Mouse (Mus musculus) spleen, postnatal 4 days (tissue): ENCODE measurements around the gene Gm136.
"Not testable (repeated sequence)": the region's sequence is repeated elsewhere in the genome, so short reads cannot be mapped to it uniquely, and the experiment has no call there.

Source experiments
- DNase-seq, 2 experiments: peaks; one replicate each; pipeline ENCODE4 v3.0.0; 2022; ENCODE audit warnings: low spot score in 2 of 2

Gm136 gene

DNA sequence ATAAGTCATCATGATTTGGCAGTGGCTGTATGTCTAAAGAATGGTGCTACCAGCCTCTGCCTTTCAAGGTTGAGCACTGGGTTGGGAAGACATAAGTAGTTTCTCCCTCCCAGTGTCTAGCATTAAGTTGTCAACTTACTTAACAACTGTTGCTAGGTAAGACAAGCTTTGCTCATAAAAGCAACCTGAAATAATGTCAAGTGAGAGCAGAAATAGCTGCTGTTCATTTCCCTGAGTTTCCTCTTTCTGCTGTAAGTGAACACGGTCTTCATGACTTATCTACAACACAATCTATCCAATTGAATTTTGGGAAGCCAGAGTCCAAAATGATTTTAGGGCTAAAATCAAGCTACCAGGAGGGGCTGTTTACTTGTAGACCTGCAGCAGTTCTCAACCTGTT lies at the start of gene Gm136:
TSS of gene Gm136 (minus strand) at position 101 of the 400 bp plus-strand sequence.
- no peak for DNase-seq

DNA sequence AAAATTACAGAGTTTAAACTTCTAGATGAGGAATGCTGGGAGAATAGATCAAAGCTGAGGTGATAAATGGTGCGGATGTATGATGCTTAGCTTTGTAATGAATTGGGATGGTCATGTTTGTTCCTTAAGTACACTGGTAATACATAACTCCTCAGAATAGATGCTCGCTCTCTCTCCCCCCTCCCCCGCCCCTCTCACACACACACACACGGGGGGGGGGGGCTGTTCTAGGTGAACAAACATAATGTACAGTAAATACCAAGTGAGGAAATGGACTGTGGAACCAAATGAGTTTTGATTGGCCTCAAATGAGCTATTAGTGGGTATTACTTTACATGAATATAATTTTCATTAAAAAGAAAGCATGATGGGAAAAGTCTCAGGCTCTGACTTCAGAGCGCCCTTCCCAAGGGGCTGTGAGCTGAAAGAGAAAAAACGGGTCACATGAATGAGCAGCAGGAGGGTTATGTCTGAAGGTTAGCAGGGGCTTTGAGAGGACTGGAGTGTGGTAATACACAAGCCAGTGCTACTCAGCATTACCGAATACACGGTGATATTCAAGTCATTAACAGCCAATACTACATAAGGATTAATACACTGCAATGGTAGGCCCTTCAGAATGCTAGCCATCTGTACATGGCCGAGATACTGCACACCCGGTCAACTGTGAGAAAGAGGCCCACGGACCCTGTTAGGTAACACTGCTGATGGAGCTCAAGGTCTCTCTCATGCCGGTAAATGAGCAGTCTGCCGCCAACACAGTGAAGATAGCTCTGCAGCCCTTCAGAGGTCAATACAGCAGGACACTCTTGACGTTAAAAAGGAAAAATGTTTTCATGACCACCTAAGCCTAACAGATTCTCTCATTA lies 45.3 kb upstream of the Gm136 start:
- no peak for DNase-seq

DNA sequence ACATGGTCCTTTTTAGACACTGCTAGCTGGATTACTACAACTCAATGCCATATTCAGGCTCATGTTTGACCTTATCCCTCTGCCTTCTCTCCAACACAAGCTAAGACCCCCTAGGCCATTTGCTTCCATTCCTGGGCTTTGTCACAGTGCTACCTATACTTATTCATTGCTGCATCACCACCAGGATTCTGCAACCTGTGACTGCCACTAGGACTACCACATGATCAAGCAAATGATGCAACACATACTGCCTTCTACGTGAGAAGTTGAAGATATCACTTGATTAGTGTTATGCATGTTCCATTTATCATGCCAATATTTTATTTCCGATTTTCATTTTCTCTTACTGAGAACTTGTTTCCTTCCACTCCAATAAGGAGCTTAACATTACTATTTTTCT lies 41.9 kb upstream of the Gm136 start:
- no peak for DNase-seq

DNA sequence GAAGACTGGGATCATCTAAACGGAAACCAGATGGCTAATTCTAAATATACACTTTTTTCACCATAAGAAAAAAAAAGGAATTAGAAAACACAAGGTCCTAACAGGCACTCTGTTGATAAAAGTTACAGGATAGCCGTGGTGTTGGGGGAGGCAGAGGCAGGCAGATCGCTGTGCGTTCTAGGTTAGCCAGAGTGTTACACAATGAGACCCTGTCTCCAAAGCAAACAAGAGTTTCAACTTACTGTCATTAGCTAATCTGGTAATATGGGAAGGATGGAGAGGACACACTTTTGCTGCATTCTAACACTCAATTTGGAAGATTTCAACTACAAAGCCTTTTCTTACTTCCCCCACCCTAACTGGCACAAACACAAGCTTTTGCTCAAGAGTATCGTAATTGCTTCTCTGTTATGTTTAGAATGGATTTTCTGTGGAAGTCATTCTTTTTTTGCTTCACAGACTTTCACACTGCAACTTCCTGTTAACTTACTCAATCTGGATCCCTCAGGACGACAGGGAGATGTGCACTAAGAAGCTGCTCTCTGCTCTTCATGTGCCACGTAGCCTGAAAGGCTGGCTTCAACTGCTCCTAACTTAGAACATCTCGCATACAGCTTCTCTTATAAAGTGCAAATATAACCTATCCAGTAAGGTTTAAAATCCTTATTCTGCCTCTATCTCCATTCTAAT lies 41.4 kb upstream of the Gm136 start:
- no peak for DNase-seq

DNA sequence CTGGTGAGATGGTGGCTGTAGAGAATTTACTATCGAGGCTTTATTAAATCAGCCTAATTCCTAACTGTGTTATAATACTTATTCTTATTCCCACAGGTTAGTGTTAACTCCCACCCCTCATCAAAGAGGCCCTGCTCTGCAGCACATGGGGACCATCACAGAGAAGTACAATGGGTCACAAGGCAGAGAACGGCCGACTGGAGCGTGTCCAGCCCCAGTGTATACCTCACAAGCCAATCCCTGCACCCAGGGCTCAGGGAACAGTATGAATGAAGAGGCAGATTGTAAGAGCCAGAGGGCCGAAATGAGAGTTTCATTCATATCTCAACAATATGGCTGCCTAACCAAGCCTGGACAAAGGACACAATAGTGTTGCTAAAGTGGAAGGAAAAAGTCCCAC lies 40.2 kb upstream of the Gm136 start:
- no peak for DNase-seq

DNA sequence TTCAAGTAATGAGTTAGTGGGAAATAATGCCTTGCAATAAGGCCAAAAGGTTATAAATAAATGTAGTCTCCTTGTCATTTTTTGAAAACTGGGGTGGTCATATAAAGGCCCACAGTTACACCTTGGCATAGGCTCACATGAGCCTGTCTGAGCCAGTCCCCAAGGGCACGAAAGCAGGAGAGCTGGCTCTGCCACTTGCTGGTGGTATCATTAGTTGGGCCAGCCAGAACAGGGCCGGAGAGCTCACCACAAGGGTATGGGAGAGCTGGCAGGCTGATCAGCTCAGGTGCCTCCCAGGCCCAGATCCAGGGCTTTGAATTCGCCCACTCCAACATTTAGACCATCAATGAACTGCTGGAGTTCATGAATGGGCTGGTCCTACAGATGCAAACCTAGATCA lies 30.4 kb upstream of the Gm136 start:
- DNase-seq, result no peak

DNA sequence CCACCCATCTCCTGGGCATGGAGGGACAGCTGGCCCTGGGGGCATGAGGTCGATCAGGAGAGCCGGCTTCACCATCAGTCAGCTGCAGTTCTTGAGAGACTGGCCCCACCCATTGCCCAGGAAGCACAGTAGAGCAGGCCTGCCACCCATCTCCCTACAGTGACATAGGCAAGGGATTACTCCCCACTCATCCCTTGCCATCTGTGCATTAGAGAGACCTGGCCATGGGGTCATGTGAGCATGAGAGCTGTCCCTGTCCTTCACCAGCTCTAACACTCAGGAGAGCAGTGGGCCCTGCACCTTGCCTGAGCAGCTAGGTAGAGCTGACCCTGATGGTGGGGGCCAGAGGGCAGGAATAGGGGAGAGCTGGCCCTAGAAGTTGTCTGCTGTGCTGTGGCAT lies 29.6 kb upstream of the Gm136 start:
- no peak for DNase-seq

DNA sequence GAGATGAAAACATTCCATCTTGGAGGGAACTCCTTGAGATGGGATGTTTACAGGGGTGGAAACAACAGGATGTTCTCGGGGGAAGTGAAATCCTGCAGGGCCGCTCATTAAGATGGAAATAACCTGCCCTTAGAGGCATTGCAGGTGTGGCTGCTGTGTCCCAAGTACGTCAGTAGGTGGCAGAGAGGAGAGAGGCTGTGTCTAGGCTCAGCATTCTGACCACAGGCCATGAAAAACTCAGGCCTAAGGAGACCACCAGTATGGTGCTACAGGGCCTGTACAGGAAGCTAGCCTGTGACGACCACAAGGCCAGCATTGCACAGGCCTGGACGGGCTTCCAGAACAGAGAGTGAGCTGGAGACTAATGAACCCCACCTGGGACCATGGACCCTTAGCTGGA lies 28.8 kb upstream of the Gm136 start:
- peak in 1 of 2 experiments; percentile 61 for DNase-seq

DNA sequence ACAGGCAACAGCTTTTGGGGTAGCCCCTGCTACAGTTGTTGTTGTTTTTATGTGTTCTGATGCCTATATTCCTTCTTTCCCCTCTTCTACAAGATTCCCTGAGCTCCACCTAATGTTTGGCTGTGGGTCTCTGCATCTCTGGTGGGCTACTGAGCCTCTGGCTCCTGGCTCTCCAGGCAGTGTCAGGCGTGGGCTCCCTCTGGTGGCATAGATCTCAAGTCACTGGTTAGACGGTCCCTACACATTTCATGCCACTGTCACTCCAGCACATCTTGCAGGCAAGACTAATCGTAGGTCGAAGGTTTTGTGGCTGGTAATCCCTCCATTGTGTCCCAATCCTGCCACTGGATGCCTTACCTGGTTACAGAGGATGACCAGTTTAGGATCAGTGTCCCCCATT lies 26.7 kb upstream of the Gm136 start:
- DNase-seq, result no peak

DNA sequence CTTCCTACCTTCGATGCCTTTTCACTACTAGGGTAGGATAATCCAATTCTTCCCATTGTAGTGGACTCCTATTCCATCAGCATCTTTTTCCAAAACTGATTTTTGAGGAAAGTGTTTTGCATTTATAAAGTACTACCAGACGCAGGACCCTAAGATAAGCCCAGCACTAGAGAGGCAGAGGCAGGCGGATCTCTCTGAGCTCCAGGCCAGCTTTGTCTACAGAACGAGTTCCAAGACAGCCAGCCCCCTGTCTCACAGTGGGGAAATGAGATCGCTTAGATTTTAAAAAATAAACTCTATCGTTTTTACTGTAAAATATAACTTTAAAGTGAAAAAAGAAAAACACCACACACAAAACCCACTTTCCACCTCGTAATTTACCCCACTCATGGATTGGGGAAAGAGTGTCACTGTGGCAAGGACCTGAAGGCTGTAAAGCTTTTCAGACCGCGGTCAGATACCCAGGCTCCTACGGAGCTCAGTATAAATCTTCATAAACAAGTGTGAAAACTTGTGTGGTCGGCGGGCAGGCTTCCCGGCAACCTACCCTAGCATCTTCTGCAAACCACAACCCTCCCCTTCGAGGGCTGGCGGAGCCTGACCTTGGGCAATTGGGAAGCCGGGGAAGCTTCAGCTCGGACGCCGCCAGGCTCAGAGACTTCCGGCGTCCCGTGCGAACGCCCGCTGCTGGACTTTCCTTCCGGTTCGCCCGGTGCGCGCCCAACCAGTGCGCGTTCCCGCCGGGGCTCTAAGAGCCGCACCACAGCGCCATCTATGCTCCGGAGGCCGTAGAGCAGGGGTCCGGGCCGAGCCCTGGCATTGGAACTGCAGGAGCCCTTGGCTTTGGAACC lies 21.8 kb upstream of the Gm136 start, which contains the start of gene Smim8:
TSS of gene Smim8 (minus strand) at position 747 of the 851 bp plus-strand sequence.
- peak; percentile 91 to 98 for DNase-seq

DNA sequence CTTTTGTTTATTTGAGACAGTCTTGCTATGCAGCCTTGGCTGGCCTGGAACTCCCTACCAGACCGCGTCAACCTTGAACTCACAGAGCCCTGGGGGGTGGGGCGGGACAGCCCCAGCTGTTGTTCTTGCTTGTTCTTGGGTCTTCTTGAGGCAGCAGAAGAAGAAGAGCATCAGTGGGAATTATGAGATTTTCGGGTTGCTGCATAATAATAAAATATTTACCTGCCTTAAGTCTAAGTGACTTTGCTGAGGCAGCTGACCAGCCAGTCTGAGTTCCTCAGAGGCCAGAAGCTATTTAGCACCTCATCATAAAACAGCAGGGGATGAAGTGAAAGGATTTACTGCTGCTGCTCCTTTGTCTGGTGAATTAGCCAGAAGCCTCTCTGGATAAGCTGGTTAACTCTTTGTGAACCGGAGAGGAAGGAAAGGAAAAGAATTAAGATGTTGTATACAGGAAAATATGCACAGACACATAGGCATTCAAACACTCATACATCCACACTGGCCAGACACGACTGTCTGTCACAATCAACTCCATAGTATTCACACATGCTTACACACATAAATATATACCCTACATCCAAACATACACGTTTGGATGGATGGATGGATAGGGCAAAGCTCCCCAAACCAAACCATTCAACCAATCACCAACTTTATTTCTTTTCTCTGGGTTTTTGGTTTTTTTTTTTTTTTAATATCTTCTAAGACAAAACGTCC lies 15.7 kb upstream of the Gm136 start:
- no peak for DNase-seq

DNA sequence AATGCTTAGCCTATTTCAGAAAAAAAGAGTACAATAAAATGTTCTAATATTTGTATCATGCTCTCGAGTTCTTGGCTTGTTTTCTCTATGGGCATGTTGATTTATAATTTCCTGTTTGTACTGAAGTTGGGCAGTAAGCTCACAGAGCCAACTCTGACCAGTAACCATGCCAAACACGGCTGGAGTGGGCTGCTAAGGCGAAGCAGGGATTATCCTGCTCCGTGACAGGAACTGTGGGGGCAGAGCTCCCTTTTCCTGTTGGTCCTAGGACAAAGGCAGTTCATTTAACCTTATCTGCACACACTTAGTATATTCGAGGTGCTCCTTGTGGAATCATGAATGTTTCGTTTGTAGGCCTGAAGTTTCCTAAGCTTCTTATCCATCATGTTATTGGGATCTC lies 6.8 kb downstream of the Gm136 start:
- no peak for DNase-seq

DNA sequence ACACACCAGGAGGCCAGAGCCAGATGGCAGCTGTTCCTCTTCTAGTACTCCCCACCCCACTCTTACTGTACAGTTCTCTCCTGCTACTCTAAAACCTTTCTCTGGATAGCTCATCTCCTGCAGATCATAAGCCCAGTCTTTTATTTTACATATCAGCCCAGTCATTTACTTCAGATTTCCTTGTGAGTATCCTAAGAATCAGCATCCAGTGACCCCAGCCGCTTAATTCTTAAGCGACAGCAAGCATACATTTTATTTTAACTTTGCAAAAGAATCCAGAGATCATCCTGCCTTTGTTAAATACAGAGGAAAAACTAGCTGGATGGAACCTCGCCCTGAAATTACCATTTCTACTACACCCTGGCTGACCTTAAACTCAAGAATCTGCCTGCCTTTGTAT lies 21.6 kb downstream of the Gm136 start:
- no peak for DNase-seq

DNA sequence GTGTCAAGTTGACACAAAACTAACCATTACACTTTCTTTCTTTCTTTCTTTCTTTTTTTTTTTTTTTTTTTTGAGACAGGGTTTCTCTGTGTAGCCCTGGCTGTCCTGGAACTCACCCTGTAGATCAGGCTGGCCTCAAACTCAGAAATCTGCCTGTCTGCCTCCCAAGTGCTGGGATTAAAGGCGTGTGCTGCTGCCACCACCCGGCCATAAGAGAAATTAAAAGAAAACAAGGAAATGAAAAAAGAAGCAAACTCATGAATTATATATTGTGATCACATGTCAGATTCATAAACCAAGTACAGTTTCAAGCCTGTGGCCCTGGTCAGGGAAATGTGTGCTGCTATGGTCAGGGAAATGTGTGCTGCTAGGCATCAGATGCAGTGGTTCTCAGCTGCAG lies 22.6 kb downstream of the Gm136 start:
- DNase-seq, result not testable (repeated sequence)

DNA sequence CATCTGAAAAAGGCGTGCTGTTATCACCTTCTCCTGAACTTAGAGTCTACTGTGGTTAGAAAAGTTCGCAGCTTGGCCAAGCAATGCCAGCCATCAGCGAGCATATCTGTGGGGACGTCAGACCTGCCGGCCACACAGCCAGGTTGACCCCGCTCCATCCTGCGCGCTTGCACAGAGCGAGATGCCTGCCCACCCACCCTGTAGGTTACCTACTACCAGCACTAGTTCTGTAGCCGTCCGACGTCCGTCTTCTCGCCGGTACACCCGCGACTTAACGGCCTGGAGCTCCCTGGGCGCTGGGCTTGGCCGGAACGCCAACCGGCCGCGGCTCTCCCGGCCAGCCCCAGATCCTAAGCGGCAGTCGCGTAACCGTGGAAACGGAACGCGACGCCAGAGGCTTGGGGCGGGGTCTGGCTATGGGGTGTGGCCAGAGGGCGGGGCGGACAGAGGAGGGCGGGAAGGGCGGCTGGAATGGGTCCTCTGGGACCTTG lies 26.2 kb downstream of the Gm136 start, which contains the start of gene Cfap206:
TSS of gene Cfap206 (minus strand) at position 356 of the 491 bp plus-strand sequence.
- DNase-seq, result peak; percentile 51 to 74

DNA sequence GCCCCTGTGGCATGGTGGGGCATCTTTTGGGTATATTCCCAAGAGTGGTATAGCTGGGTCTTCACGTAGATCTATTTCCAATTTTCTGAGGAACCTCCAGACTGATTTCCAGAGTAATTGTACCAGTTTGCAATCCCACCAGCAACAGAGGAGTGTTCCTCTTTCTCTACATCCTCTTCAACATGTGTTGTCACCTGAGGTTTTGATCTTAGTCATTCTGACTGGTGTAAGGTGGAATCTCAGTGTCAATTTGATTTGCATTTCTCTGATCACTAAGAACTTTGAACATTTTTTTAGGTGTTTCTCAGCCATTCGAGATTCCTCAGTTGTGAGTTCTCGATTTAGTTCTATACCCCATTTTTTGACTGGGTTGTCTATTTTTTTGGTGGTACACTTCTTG lies 30.4 kb downstream of the Gm136 start:
- not testable (repeated sequence) for DNase-seq

DNA sequence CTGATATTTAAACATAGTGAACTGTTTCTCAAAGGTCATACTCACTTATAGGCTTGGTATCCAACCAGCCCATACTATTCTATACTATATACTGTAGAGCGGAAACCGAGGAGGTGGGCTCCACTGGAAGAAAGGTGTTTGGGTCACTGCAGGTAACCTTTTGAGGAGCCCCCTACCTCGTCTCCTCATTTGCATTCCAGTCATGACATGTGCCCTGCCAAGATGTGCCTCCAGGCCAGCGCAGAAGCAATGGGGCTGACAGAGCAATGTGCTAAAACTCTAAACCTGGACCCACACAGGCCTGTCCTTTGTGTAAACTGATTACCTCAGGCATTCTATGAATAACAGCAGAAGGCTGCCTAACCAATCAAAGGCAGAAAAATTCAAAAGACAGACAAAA lies 31.8 kb downstream of the Gm136 start:
- no peak for DNase-seq

DNA sequence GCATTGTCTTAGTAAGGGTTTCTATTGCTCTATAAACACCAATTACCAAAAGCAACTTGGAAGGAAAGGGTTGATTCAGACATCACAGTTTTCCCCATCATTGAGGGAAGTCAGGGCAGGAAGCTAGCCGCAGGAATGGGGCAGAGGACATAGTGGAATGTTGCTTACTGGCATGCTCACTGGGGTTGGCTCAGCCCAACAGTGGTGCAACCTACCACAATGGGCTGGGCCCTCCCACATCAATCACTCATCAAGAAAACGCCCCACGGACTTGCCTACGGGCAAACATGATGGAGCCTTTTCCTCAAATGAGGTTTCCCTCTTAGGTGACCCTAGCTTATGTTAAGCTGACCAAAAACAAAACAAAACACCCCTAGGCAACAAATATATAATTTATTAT lies 32.9 kb downstream of the Gm136 start:
- no peak for DNase-seq

DNA sequence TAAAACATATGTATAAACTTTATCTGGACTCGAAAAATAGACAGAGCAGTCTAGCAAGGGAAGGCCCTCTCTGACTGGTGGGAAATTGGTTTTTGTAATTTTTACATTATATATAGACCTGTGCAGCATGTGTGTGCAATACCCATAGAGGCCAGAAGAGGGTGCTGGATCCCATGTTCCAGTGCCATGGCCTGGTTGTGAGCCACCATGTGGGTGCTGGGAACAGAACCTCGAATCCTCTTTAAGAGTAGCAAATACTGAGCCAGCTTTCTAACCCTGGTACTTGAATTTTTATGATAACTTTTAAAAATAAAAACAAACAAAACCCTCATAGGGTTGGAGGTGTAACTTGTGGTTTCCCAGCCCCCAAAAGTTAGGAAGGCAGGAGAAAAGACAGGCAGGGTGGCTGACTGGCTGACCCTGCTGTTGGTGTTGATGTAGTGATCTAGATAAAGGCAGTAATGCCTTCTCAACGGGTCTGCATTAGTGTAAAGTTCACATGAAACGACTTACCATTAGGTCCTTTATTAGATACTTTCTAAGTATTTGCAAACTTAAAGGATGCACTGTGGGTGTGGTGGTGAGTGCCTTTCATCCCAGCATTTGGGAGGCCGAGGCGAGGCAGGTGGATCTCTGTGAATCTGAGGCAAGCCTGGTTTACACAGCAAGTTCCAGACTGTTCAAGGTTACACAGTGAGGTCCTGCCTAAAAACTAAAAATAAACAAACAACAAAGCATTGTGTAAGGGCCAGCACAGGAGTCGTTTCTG lies 35.8 kb downstream of the Gm136 start:
- DNase-seq, result no peak

DNA sequence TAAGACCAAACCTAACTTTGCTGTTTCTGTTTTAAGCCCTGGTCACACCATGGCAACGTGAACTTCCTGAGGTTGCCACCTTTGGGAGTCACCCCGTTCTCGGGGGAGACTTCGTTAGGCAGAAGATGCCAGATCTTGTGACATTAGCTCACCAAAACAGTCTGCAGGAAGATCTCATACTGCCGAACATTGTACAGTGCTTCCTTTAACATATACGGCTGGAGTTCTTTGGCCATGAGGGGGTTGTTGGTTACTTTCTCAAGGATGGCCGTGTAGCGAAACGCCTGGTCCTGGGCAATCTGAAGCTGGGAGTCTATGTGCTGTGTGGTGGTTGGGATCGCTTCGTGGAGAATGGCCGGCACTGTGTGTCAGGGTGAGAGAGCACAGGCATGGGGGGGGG lies 36.6 kb downstream of the Gm136 start:
- no peak for DNase-seq

DNA sequence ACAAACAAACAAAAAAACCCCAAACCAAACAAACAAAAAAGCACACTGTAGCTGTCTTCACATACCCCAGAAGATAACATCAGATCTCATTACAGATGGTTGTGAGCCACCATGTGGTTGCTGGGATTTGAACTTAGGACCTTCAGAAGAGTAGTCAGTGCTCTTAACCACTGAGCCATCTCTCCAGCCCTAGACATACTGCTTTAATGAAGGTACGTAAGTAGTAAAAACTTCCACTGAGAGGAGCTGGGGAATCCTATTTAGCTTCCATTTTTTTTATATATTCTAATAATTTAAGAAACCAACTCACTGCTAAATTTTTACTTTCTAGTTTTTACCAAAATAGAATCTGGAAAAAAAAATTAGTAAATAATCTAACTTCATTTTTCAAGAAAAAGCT lies 41.0 kb downstream of the Gm136 start:
- no peak for DNase-seq
